9 mouse cellular contexts compared by ENCODE assay signal in the genomic region with DNA sequence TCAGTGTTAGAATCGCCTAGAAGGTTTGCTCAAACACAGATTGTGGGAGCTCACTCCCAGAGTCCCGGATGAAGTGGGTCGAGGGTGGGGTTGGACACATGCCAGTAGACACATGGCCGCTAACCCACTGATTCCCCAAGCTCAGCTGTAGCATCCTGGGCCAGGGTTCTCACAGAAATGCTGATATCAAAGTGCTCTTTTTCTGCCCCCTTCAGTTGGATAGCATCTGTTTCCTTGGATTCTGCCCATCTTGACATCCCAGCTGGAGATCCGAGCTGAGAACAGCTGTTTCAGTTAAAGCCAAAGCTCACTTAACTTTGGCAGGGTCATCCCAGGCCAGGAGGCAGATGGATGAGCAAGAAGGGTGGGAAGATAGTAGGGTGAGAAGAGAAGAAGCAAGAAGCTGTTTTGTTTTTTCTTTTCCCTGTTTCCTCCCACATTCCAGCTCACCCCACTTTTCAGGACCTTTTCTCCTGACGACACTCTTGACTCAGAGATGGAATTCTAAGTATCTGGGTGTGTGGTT. TPM values are rescaled to one million over a fixed set of nuclear protein-coding genes. Genes with fewer than 3 reads are reported as not detected.
DNase-seq lines count a peak whose midpoint lies in the region; ATAC-seq and TF ChIP-seq lines count a peak whose summit lies in the region.
"Had no signal": no experiment of that assay in that cellular context is flagged by ENCODE, and none has a peak within 500 bp of the region (broad histone marks: within the 10 kb centered on the region; RNA-seq: fewer than 3 reads in every experiment).

No protein-coding gene starts in this region.

- H3K27me3 ChIP-seq in lung, embryonic 14.5 days (ENCODE audit: insufficient read depth, low read length) = no peaks in the 10 kb centered on the region
- H3K27me3 ChIP-seq in intestine, embryonic 16.5 days (replicated peaks; ENCODE audit: control insufficient read depth, insufficient read depth, low read length) = no peaks in the 10 kb centered on the region
- no peaks in the 10 kb centered on the region for H3K27me3 ChIP-seq in thymus, adult 2 months (ENCODE audit: control insufficient read depth, insufficient read depth, low read length)
- H3K27me3 ChIP-seq: stomach, embryonic 15.5 days had no signal

- 23% methylated on average over 6 of the region's 6 CpGs for WGBS in lung, embryonic 14.5 days
- WGBS in lung, adult 2 months = 36% methylated on average over 6 of the region's 6 CpGs
- 50% methylated on average over 6 of the region's 6 CpGs for WGBS in intestine, embryonic 16.5 days
- WGBS in thymus, adult 2 months = 81% methylated on average over 6 of the region's 6 CpGs

- H3K9me3 ChIP-seq in lung, embryonic 14.5 days (ENCODE audit: low read depth, low read length) = no peaks in the 10 kb centered on the region
- no peaks in the 10 kb centered on the region for H3K9me3 ChIP-seq in intestine, embryonic 16.5 days (ENCODE audit: control insufficient read depth, low read length)
- H3K9me3 ChIP-seq: stomach, embryonic 15.5 days had no signal

- no peak overlapping the region for H3K4me2 ChIP-seq in lung, embryonic 14.5 days
- no peak overlapping the region for H3K4me2 ChIP-seq in intestine, embryonic 16.5 days (ENCODE audit: low read depth, low read length)
- H3K4me2 ChIP-seq: stomach, embryonic 15.5 days had no signal

- no peak for TF ChIP-seq CTCF in lung, embryonic 14.5 days (IDR thresholded peaks at IDR 0.05; ENCODE audit: low read depth)
- no peak for TF ChIP-seq CTCF in lung, adult 2 months (IDR thresholded peaks at IDR 0.05; ENCODE audit: insufficient read depth, low read length)
- no peak for TF ChIP-seq CTCF in thymus, adult 2 months (IDR thresholded peaks at IDR 0.05; ENCODE audit: borderline replicate concordance, control insufficient read depth, extremely low read depth, insufficient read depth, low read length, poor library complexity)

- H3K9ac ChIP-seq in lung, embryonic 14.5 days = no peak overlapping the region
- H3K9ac ChIP-seq in intestine, embryonic 16.5 days (ENCODE audit: low read depth, low read length) = no peak overlapping the region
- H3K9ac ChIP-seq: stomach, embryonic 15.5 days had no signal

- no peak for TF ChIP-seq POLR2A in lung, adult 2 months (IDR thresholded peaks at IDR 0.05; ENCODE audit: borderline replicate concordance, extremely low read depth, low read depth, low read length)
- TF ChIP-seq POLR2A in thymus, adult 2 months (IDR thresholded peaks at IDR 0.05; ENCODE audit: control insufficient read depth, extremely low read depth, insufficient read depth, low read length, poor library complexity) = no peak

- ATAC-seq in lung, embryonic 14.5 days (ENCODE audit: insufficient read depth) = peak; percentile 47; the same call in 1 of the 2 replicates
- ATAC-seq in intestine, embryonic 16.5 days = peak; percentile 46; the same call in 1 of the 2 replicates
- ATAC-seq in CD4-positive, CD25-positive, alpha-beta regulatory T cell, adult 4 months = no peak

- H3K4me1 ChIP-seq in lung, embryonic 14.5 days (ENCODE audit: insufficient read depth) = no peaks in the 10 kb centered on the region
- H3K4me1 ChIP-seq in lung, adult 2 months (ENCODE audit: control insufficient read depth, insufficient read depth, low read length) = no peaks in the 10 kb centered on the region
- no peaks in the 10 kb centered on the region for H3K4me1 ChIP-seq in intestine, embryonic 16.5 days (ENCODE audit: control insufficient read depth, insufficient read depth, low read length)
- H3K4me1 ChIP-seq in thymus, adult 2 months (replicated peaks; ENCODE audit: control insufficient read depth, insufficient read depth, low read length) = no peaks in the 10 kb centered on the region
- H3K4me1 ChIP-seq: stomach, embryonic 15.5 days had no signal

- DNase-seq in lung, embryonic 14.5 days = peak; percentile 65
- DNase-seq in lung, adult 2 months = no peak
- peak; percentile 27 to 31 for DNase-seq in frontal cortex, postnatal 14 days (ENCODE audit: low spot score in 2 of 2)
- DNase-seq in lung, postnatal 10 days = peak; percentile 66
- no peak for DNase-seq in spleen, adult 12 weeks (ENCODE audit: low spot score)
- DNase-seq in thymus, adult 2 months = no peak

- no peak overlapping the region for H3K4me3 ChIP-seq in lung, embryonic 14.5 days (ENCODE audit: low read depth, low read length)
- H3K4me3 ChIP-seq in lung, adult 2 months (replicated peaks; ENCODE audit: extremely low read depth, low read depth, low read length) = no peak overlapping the region
- H3K4me3 ChIP-seq in intestine, embryonic 16.5 days (ENCODE audit: low read length) = no peak overlapping the region
- H3K4me3 ChIP-seq in thymus, adult 2 months (ENCODE audit: control insufficient read depth, insufficient read depth, low read length) = no peak overlapping the region
- H3K4me3 ChIP-seq: stomach, embryonic 15.5 days had no signal

- H3K27ac ChIP-seq in lung, embryonic 14.5 days (ENCODE audit: low read depth) = no peak overlapping the region
- H3K27ac ChIP-seq in intestine, embryonic 16.5 days (ENCODE audit: low read length) = no peak overlapping the region
- H3K27ac ChIP-seq in thymus, adult 2 months (ENCODE audit: control insufficient read depth, insufficient read depth, low read length) = no peak overlapping the region
- H3K27ac ChIP-seq: stomach, embryonic 15.5 days had no signal

- H3K36me3 ChIP-seq in lung, embryonic 14.5 days (ENCODE audit: insufficient read depth) = no peaks in the 10 kb centered on the region
- H3K36me3 ChIP-seq in intestine, embryonic 16.5 days (ENCODE audit: control insufficient read depth, insufficient read depth, low read length) = no peaks in the 10 kb centered on the region
- H3K36me3 ChIP-seq in thymus, adult 2 months (ENCODE audit: control insufficient read depth, insufficient read depth, low read length) = no peaks in the 10 kb centered on the region
- H3K36me3 ChIP-seq: stomach, embryonic 15.5 days had no signal

RNA-seq across cellular contexts. Expression of gene Erg28, which starts 31.5 kb away (rescaled TPM):
- 113 and 118 TPM in 2 replicates for polyA plus RNA-seq in lung, embryonic 14.5 days (2014; fragmentation: Nextera tagmentation; extraction: Ambion mirVana)
- 26.5 and 35.6 TPM in 2 replicates for polyA plus RNA-seq in lung, adult 2 months (2012; rRNA removed)
- polyA plus RNA-seq in intestine, embryonic 16.5 days (2015; fragmentation: Nextera tagmentation; extraction: Ambion mirVana) = 163 TPM in 2 replicates
- polyA plus RNA-seq in CD4-positive, CD25-positive, alpha-beta regulatory T cell, adult 4 months (2017; shearing (Covaris generic)) = 100 to 1,000 TPM; 140 to 169 TPM
- 41.4 and 44.4 TPM in 2 replicates for polyA plus RNA-seq in thymus, adult 2 months (2012; rRNA removed)

RNA-seq across cellular contexts. Expression of gene Ttll5, which starts 31.6 kb away (rescaled TPM):
- 17.5 and 21.3 TPM in 2 replicates for polyA plus RNA-seq in lung, embryonic 14.5 days (2014; fragmentation: Nextera tagmentation; extraction: Ambion mirVana)
- polyA plus RNA-seq in lung, adult 2 months (2012; rRNA removed) = 11.1 and 11.7 TPM in 2 replicates
- polyA plus RNA-seq in intestine, embryonic 16.5 days (2015; fragmentation: Nextera tagmentation; extraction: Ambion mirVana) = 8.2 and 10.3 TPM in 2 replicates
- polyA plus RNA-seq in CD4-positive, CD25-positive, alpha-beta regulatory T cell, adult 4 months (2017; shearing (Covaris generic)) = 10 to 100 TPM in 1 of 2 experiments, 1 to 10 TPM in 1; 8.3 to 11.0 TPM
- polyA plus RNA-seq in thymus, adult 2 months (2012; rRNA removed) = 20.2 and 22.7 TPM in 2 replicates

RNA-seq across cellular contexts. Expression of gene Flvcr2, which starts 46.5 kb away (rescaled TPM):
- polyA plus RNA-seq in lung, embryonic 14.5 days (2014; fragmentation: Nextera tagmentation; extraction: Ambion mirVana) = 2.2 and 2.8 TPM in 2 replicates
- 11.6 and 12.7 TPM in 2 replicates for polyA plus RNA-seq in lung, adult 2 months (2012; rRNA removed)
- polyA plus RNA-seq in intestine, embryonic 16.5 days (2015; fragmentation: Nextera tagmentation; extraction: Ambion mirVana) = 3.8 and 5.5 TPM in 2 replicates
- under 1 TPM; 0.39 to 0.89 TPM for polyA plus RNA-seq in CD4-positive, CD25-positive, alpha-beta regulatory T cell, adult 4 months (2017; shearing (Covaris generic))
- polyA plus RNA-seq in thymus, adult 2 months (2012; rRNA removed) = 0.22 and 0.47 TPM in 2 replicates

Comparison
In these comparisons a context has a peak if more than half of its experiments do, and no peak if none do; other contexts are left out.
1. DNase-seq: peak in lung, embryonic 14.5 days (single experiment), frontal cortex, postnatal 14 days (2 of 2) and lung, postnatal 10 days (single experiment); none in lung, adult 2 months (single experiment), spleen, adult 12 weeks (single experiment) and thymus, adult 2 months (single experiment).